ENCODE assay signal across 19 mouse cellular contexts in the genomic region with DNA sequence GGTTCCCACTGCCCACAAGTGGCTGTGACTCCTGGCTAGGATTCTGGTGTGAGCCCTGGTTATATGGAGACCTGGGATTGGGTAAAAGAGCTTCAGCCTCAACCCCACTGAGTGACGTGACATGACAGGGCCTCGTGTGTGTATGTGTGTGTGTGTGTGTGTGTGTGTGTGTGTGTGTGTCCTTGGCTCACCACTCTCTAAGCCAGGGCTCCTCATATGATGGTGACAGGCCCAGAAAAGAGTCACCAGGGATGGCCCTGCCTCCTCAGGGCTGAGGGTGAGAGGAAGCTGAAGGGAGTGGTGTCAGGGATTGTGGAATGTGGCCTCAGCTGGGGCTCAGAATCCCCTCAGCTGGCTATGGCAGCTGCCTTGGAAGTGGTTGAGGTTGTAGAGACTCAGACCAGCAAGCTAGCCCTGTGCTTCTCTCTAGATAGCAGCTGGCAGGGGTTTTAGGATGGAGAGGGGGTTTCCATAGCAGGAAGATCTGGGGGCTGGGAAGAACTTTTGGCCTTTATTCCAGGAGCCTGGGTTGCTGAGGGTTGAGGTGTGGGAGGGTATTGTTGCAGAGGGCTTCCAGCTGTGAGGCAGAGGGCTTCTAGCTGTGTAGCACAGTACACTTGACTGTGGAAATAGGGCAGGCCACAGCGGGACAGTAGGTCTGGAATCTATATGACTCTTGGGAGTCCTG. TPM values are rescaled to one million over a fixed set of nuclear protein-coding genes. Genes with fewer than 3 reads are reported as not detected.
A peak's percentile ranks its signal among the peaks of the same experiment; 100 is the strongest.
DNase-seq lines count a peak whose midpoint lies in the region; ATAC-seq lines count a peak whose summit lies in the region.
"Had no signal": no experiment of that assay in that cellular context is flagged by ENCODE, and none has a peak within 500 bp of the region (broad histone marks: within the 10 kb centered on the region; RNA-seq: fewer than 3 reads in every experiment).

No protein-coding gene starts in this region.

- no peaks in the 10 kb centered on the region for H3K36me3 ChIP-seq in forebrain, embryonic 10.5 days (replicated peaks)
- no peaks in the 10 kb centered on the region for H3K36me3 ChIP-seq in forebrain, embryonic 13.5 days (ENCODE audit: poor library complexity, severe bottlenecking)
- no peaks in the 10 kb centered on the region for H3K36me3 ChIP-seq in lung, embryonic 16.5 days (ENCODE audit: control insufficient read depth, insufficient read depth, low read length)
- H3K36me3 ChIP-seq in limb, embryonic 15.5 days = no peaks in the 10 kb centered on the region

- 73% methylated on average over 3 of the region's 3 CpGs for WGBS in forebrain, embryonic 10.5 days
- WGBS in forebrain, embryonic 13.5 days = 61% methylated on average over 3 of the region's 3 CpGs
- 50% methylated on average over 3 of the region's 3 CpGs for WGBS in lung, embryonic 16.5 days
- 57% methylated on average over 3 of the region's 3 CpGs for WGBS in limb, embryonic 15.5 days

- no peak for ATAC-seq in forebrain, embryonic 13.5 days
- no peak for ATAC-seq in lung, embryonic 16.5 days (ENCODE audit: low read depth)
- ATAC-seq in limb, embryonic 15.5 days (ENCODE audit: insufficient number of reproducible peaks, low FRiP score, low TSS enrichment, low read depth) = no peak
- ATAC-seq: forebrain, embryonic 16.5 days; hindbrain, postnatal 0 days had no signal

- peak overlapping the region; percentile 53; the same call in 1 of the 2 replicates for H3K27ac ChIP-seq in forebrain, embryonic 10.5 days
- no peak overlapping the region for H3K27ac ChIP-seq in forebrain, embryonic 13.5 days
- no peak overlapping the region for H3K27ac ChIP-seq in lung, embryonic 16.5 days (ENCODE audit: low read length)
- H3K27ac ChIP-seq in limb, embryonic 15.5 days = peak overlapping the region; percentile 11; the same call in 1 of the 2 replicates
- H3K27ac ChIP-seq: hindbrain, postnatal 0 days; layer of hippocampus, adult 2 months had no signal

- no peak overlapping the region for H3K4me3 ChIP-seq in forebrain, embryonic 10.5 days
- no peak overlapping the region for H3K4me3 ChIP-seq in forebrain, embryonic 13.5 days
- H3K4me3 ChIP-seq in lung, embryonic 16.5 days (ENCODE audit: low read length) = no peak overlapping the region
- no peak overlapping the region for H3K4me3 ChIP-seq in limb, embryonic 15.5 days
- H3K4me3 ChIP-seq: layer of hippocampus, adult 2 months had no signal

- H3K27me3 ChIP-seq in forebrain, embryonic 10.5 days (ENCODE audit: poor library complexity, severe bottlenecking) = no peaks in the 10 kb centered on the region; the same call in 1 of the 2 replicates
- H3K27me3 ChIP-seq in forebrain, embryonic 13.5 days = no peaks in the 10 kb centered on the region
- no peaks in the 10 kb centered on the region for H3K27me3 ChIP-seq in lung, embryonic 16.5 days (ENCODE audit: control insufficient read depth, insufficient read depth, low read depth, low read length)
- no peaks in the 10 kb centered on the region for H3K27me3 ChIP-seq in limb, embryonic 15.5 days

- no peaks in the 10 kb centered on the region for H3K9me3 ChIP-seq in forebrain, embryonic 10.5 days
- no peaks in the 10 kb centered on the region for H3K9me3 ChIP-seq in forebrain, embryonic 13.5 days (replicated peaks)
- no peaks in the 10 kb centered on the region for H3K9me3 ChIP-seq in lung, embryonic 16.5 days (ENCODE audit: control insufficient read depth, low read length)
- no peaks in the 10 kb centered on the region for H3K9me3 ChIP-seq in limb, embryonic 15.5 days

- H3K4me2 ChIP-seq in forebrain, embryonic 13.5 days = no peak overlapping the region
- no peak overlapping the region for H3K4me2 ChIP-seq in lung, embryonic 16.5 days (ENCODE audit: low read depth, low read length)
- H3K4me2 ChIP-seq in limb, embryonic 15.5 days = no peak overlapping the region

- DNase-seq in forebrain, embryonic 10.5 days (ENCODE audit: extremely low spot score, low spot score) = no peak
- DNase-seq in lung, postnatal 4 days = no peak
- DNase-seq in Muller cell, postnatal 12 days (ENCODE audit: inconsistent ontology term) = peak; percentile 43
- no peak for DNase-seq in layer of hippocampus, adult 18-20 months (ENCODE audit: low spot score in 2 of 2)
- DNase-seq in cerebellum, adult 9-10 months = no peak
- DNase-seq: adrenal gland, adult 8-10 months; cerebellum, adult 8-10 months; gastrocnemius, postnatal 10 days; heart, postnatal 4 days; kidney, adult 9 months; lung, adult 2 months had no signal

- H3K4me1 ChIP-seq in forebrain, embryonic 10.5 days = peaks cover 18% of the 10 kb centered on the region
- H3K4me1 ChIP-seq in forebrain, embryonic 13.5 days = no peaks in the 10 kb centered on the region
- H3K4me1 ChIP-seq in lung, embryonic 16.5 days (replicated peaks; ENCODE audit: control insufficient read depth, insufficient read depth, low read length) = peaks cover 28% of the 10 kb centered on the region
- peaks cover 35% of the 10 kb centered on the region for H3K4me1 ChIP-seq in limb, embryonic 15.5 days

- no peak overlapping the region for H3K9ac ChIP-seq in forebrain, embryonic 13.5 days
- peak overlapping the region; percentile 14; the same call in 1 of the 2 replicates for H3K9ac ChIP-seq in lung, embryonic 16.5 days (ENCODE audit: low read length)
- H3K9ac ChIP-seq in limb, embryonic 15.5 days = no peak overlapping the region

RNA-seq across cellular contexts. Expression of a gene that starts 36.0 kb away (rescaled TPM):
- polyA plus RNA-seq in forebrain, embryonic 10.5 days (2016; fragmentation: Nextera tagmentation; extraction: Ambion mirVana) = 0.07 and 0.27 TPM in 2 replicates
- polyA plus RNA-seq in forebrain, embryonic 13.5 days (2015; fragmentation: Nextera tagmentation; extraction: Ambion mirVana) = 0.23 and 0.25 TPM in 2 replicates
- 57.2 and 59.7 TPM in 2 replicates for polyA plus RNA-seq in lung, embryonic 16.5 days (2015; fragmentation: Nextera tagmentation; extraction: Ambion mirVana)
- 0.50 and 0.84 TPM in 2 replicates for polyA plus RNA-seq in limb, embryonic 15.5 days (2015; fragmentation: Nextera tagmentation; extraction: Ambion mirVana)
- under 1 TPM; 0.27 to 0.66 TPM for total RNA-seq in layer of hippocampus, adult 18-20 months (2021)
- total RNA-seq: hindbrain, postnatal 0 days; liver, adult 2 months; megakaryocyte, adult 5-6 weeks had no signal
- polyA plus RNA-seq: liver, adult 2 months had no signal

RNA-seq across cellular contexts. Expression of a gene that starts 40.9 kb away (rescaled TPM):
- 0.07 TPM in 1 of 2 replicates, not detected in the other for polyA plus RNA-seq in forebrain, embryonic 10.5 days (2016; fragmentation: Nextera tagmentation; extraction: Ambion mirVana)
- 0.05 TPM in 2 replicates for polyA plus RNA-seq in forebrain, embryonic 13.5 days (2015; fragmentation: Nextera tagmentation; extraction: Ambion mirVana)
- polyA plus RNA-seq in lung, embryonic 16.5 days (2015; fragmentation: Nextera tagmentation; extraction: Ambion mirVana) = 2.5 and 2.6 TPM in 2 replicates
- polyA plus RNA-seq in limb, embryonic 15.5 days (2015; fragmentation: Nextera tagmentation; extraction: Ambion mirVana) = 22.6 and 25.3 TPM in 2 replicates
- under 1 TPM; 0.25 to 0.40 TPM for total RNA-seq in layer of hippocampus, adult 18-20 months (2021)

RNA-seq across cellular contexts. Expression of a gene that starts 44.9 kb away (rescaled TPM):
- polyA plus RNA-seq in forebrain, embryonic 10.5 days (2016; fragmentation: Nextera tagmentation; extraction: Ambion mirVana) = 77.2 and 77.8 TPM in 2 replicates
- polyA plus RNA-seq in forebrain, embryonic 13.5 days (2015; fragmentation: Nextera tagmentation; extraction: Ambion mirVana) = 81.6 and 85.1 TPM in 2 replicates
- polyA plus RNA-seq in lung, embryonic 16.5 days (2015; fragmentation: Nextera tagmentation; extraction: Ambion mirVana) = 75.0 and 82.4 TPM in 2 replicates
- 69.7 and 69.9 TPM in 2 replicates for polyA plus RNA-seq in limb, embryonic 15.5 days (2015; fragmentation: Nextera tagmentation; extraction: Ambion mirVana)
- 10 to 100 TPM; 53.2 to 57.5 TPM for total RNA-seq in layer of hippocampus, adult 18-20 months (2021)

Comparison
In these comparisons a context has a peak if more than half of its experiments do, and no peak if none do; other contexts are left out.
1. H3K27ac ChIP-seq: peak in forebrain, embryonic 10.5 days (single experiment) and limb, embryonic 15.5 days (single experiment); none in forebrain, embryonic 13.5 days (single experiment) and lung, embryonic 16.5 days (single experiment).
2. RNA of a gene that starts 36.0 kb away (polyA plus RNA-seq): 57.2 to 59.7 TPM in lung, embryonic 16.5 days; 0.50 to 0.84 TPM in limb, embryonic 15.5 days, 0.07 to 0.27 TPM in forebrain, embryonic 10.5 days and 0.23 to 0.25 TPM in forebrain, embryonic 13.5 days; every median in the first group is over 10 times any median in the second.